Mouse (Mus musculus) G1E (cell line): Measurements from ENCODE around the gene Rnf151.

ENCODE experiments used
- CTCF ChIP-seq: IDR thresholded peaks from 2 replicates; pipeline ENCODE4 v1.5.1; 2012; ENCODE audit warnings: low read depth, low read length, inconsistent platforms, mixed read lengths
- GATA1 ChIP-seq: IDR thresholded peaks from 2 replicates; pipeline ENCODE4 v1.6.1; 2012; ENCODE audit warnings: borderline replicate concordance, low read length, inconsistent platforms, mixed read lengths

DNA sequence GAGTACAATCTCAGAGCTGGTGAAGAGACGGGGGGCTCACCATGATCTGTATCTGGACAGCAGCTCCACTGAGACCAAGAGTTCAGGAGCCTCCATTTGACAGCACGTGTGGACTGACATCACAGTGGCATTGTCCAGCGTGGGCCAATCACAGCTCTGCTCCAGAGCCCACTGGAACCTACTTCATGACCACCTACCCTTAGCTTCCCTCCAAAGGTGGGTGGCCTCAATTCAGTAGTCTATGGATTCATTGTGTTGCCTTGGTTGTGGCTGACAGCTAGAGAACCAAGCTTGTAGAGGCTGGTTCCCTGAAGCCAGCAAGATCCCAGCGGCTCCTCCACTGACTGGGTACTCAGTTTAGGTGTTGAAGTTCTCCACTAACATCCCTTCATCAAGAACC lies at the start of gene Rnf151, which contains the start of gene Rps2:
- no peak for TF ChIP-seq CTCF
- TF ChIP-seq GATA1, result no peak
